Mouse (Mus musculus) ES-E14 (cell line): ENCODE results near the gene Cmtr2.

ENCODE experiments used
- HCFC1 ChIP-seq: IDR thresholded peaks from 2 replicates; pipeline ENCODE4 v1.6.1; 2012; ENCODE audit warnings: low read length, inconsistent platforms, borderline replicate concordance; ENCODE audit not compliant: insufficient read depth
- MAFK ChIP-seq: IDR thresholded peaks from 2 replicates; pipeline ENCODE4 v1.6.1; 2014; ENCODE audit warnings: mild to moderate bottlenecking, low read depth, low read length, inconsistent platforms; ENCODE audit not compliant: insufficient read depth
- ZNF384 ChIP-seq: IDR thresholded peaks from 2 replicates; pipeline ENCODE4 v1.6.1; 2012; ENCODE audit warnings: low read depth, low read length, inconsistent platforms

GRCm38 (mm10) chr8:110196678-110197077 lies 18.8 kb upstream of the Cmtr2 start:
- TF ChIP-seq HCFC1 (no peak), ZNF384 (no peak), MAFK (no peak)
